Mouse (Mus musculus) spleen, adult 2 months (tissue): Measurements from ENCODE around the gene Gucy2g.

Source experiments
- CTCF ChIP-seq: fragments of 200-500 bp; IDR thresholded peaks from 2 replicates; pipeline ENCODE4 v1.5.1; 2011; ENCODE audit warnings: mild to moderate bottlenecking, inconsistent platforms; ENCODE audit not compliant: insufficient read depth, insufficient read length, insufficient replicate concordance; ENCODE audit errors: extremely low read depth
- POLR2A ChIP-seq: fragments of 200-500 bp; IDR thresholded peaks from 2 replicates; pipeline ENCODE4 v1.6.1; 2011; ENCODE audit warnings: low read depth, low read length, inconsistent platforms

DNA sequence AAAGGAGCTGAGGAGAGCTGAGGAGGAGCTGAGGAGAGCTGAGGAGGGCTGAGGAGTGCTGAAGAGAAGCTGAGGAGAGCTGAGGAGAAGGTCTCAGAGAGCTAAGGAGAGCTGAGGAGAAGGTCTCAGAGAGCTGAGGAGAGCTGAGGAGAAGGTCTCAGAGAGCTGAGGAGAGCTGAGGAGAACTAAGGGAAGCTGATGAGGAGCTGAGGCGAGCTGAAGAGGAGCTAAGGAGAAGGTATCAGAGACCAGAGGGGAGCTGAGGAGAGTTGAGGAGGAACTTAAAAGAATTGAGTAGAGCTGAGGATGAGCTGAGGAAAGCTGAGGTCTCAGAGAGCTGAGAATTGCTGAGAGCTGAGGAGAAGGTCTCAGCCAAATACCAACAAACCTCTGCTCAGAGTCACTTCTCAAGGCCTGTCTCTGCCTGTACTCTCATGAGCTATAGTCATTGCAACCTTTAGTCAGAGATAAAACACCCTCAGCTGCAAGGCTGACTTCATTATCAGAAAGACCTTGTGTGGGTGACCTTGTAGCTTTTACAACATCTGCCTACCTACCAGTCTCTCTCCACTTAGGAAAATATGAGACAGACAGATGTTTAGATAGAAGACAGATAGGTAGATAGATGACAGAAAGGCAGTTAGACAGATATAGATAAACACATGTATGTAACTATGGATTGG is 75.7 kb downstream of the Gucy2g start:
- TF ChIP-seq POLR2A (no peak), CTCF (no peak)
